Mouse (Mus musculus) WW6 (cell line): ENCODE data around the gene Olfr552.
"Not testable (repeated sequence)": the region's sequence is repeated elsewhere in the genome, so short reads cannot be mapped to it uniquely, and the experiment has no call there.

Experiments used
- DNase-seq: peaks from one replicate; pipeline ENCODE4 v3.0.0-alpha.2; 2013; ENCODE audit warnings: low read depth, low spot score

The Olfr552 gene

GRCm38 (mm10) chr7:102597378-102598031, at the start of gene Olfr552:
TSS of gene Olfr552 (plus strand) at chr7:102597770.
- DNase-seq, result no peak

GRCm38 (mm10) chr7:102549570-102549969, 48.0 kb upstream of the Olfr552 start, which contains the start of gene Olfr549:
TSS of gene Olfr549 (plus strand) at chr7:102549870.
- DNase-seq, result no peak

- no peak for DNase-seq
Observed at GRCm38 (mm10) chr7:102553279-102553678, 44.3 kb upstream of the Olfr552 start.

GRCm38 (mm10) chr7:102564999-102565997, 32.3 kb upstream of the Olfr552 start, which contains the start of gene Trim21:
TSS of gene Trim21 (minus strand) at chr7:102565486.
- peak; percentile 55 for DNase-seq

GRCm38 (mm10) chr7:102566219-102566618, 31.4 kb upstream of the Olfr552 start:
- no peak for DNase-seq

GRCm38 (mm10) chr7:102571142-102571541, 26.4 kb upstream of the Olfr552 start, which contains the start of gene Olfr550:
TSS of gene Olfr550 (plus strand) at chr7:102571442.
- DNase-seq, result no peak

- no peak for DNase-seq
Observed at GRCm38 (mm10) chr7:102573174-102573830, 24.3 kb upstream of the Olfr552 start.

GRCm38 (mm10) chr7:102575998-102576397, 21.6 kb upstream of the Olfr552 start:
- DNase-seq, result no peak

- no peak for DNase-seq
Observed at GRCm38 (mm10) chr7:102591786-102592185, 5.8 kb upstream of the Olfr552 start, which contains the start of gene Olfr551. TSS of gene Olfr551 (minus strand) at chr7:102591886.

GRCm38 (mm10) chr7:102618118-102618517, 20.5 kb downstream of the Olfr552 start, which contains the start of gene Olfr553:
TSS of gene Olfr553 (minus strand) at chr7:102618218.
- no peak for DNase-seq

- no peak for DNase-seq
Observed at GRCm38 (mm10) chr7:102619608-102620007, 22.0 kb downstream of the Olfr552 start.

GRCm38 (mm10) chr7:102620368-102620767, 22.8 kb downstream of the Olfr552 start:
- peak; percentile 16 for DNase-seq

GRCm38 (mm10) chr7:102636665-102637064, 39.1 kb downstream of the Olfr552 start:
- DNase-seq, result peak; percentile 24

- DNase-seq, result no peak
Observed at GRCm38 (mm10) chr7:102638132-102638531, 40.6 kb downstream of the Olfr552 start, which contains the start of gene Olfr554. TSS of gene Olfr554 (plus strand) at chr7:102638432.

GRCm38 (mm10) chr7:102644945-102645344, 47.4 kb downstream of the Olfr552 start:
- not testable (repeated sequence) for DNase-seq
